Mouse (Mus musculus): Measurements from ENCODE around the gene Gdap2. TPM values are rescaled to one million over a fixed set of nuclear protein-coding genes. Genes with fewer than 3 reads are reported as not detected.

Gene Gdap2
- polyA plus RNA-seq (2012; rRNA removed), result 16.1 and 18.0 TPM in 2 replicates

- DNase-seq (ENCODE audit: low spot score), result peak; percentile 86
Observed at GRCm38 (mm10) chr3:100162315-100163105, at the start of gene Gdap2, which contains the start of gene Wdr3. TSS of gene Gdap2 (plus strand) at chr3:100162381. TSS of gene Wdr3 (minus strand) at chr3:100162407.

DNA sequence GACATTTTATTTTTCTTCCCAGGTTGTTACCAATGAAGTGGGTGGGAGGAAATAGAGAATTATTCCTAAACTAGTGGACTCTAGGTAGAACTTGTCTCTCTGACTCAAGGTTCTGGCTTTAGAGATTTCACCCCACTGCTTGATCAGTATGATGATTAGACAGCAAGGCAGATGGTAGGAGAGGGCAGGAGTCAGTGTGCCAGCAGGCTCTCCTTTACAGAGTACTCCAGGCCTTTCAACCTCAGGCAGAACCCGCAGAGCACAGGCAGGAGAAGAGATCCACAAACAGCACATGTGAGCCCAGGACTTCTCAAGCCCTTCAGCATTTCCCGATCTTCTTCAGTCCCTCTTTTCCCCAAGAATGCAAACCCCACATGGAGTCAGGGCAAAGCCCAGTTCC is 43.5 kb upstream of the Gdap2 start:
- DNase-seq (ENCODE audit: low spot score), result no peak

GRCm38 (mm10) chr3:100121961-100122360 is 40.2 kb upstream of the Gdap2 start:
- no peak for DNase-seq (ENCODE audit: low spot score)

GRCm38 (mm10) chr3:100122445-100122844 is 39.7 kb upstream of the Gdap2 start:
- no peak for DNase-seq (ENCODE audit: low spot score)

DNA sequence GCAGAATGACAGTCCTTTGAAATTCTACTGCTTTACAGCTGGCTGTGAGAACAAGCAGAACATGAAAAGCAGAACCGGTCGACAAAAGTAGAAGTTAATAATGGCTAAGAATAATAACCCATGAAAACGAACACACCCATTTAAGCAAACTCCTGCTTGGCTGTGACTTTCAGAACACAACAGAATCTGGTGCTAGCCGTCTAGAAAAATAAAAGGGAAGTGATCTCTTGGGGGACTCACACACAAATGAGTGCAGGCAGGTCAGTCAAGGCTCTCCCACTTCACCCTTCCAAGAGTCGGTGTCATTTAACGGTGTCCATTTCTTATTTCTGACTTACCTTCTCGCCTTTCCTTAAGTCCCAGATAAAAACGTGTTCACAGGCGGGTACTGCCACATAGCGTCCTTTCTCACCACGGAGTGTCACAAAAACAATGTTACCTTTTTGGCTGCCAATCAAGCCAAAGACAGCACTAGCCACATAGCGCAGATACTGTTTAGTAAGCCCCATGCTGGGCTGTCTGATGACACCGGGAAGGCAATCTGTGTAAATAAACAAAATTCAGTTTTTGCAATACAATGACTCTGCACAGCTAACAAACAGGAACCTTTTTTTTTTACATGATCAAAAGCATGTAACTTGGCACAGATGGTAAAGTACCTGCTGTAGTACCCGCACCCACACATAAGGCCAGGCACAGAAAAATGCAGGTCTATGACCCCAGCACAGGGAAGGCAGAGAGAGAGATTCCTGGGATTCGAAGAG is 1.3 kb upstream of the Gdap2 start:
- no peak for DNase-seq (ENCODE audit: low spot score)

GRCm38 (mm10) chr3:100161665-100162314 is 391 bp upstream of the Gdap2 start:
- DNase-seq (ENCODE audit: low spot score), result no peak

- no peak for DNase-seq (ENCODE audit: low spot score)
Observed at GRCm38 (mm10) chr3:100163556-100163955, 1.4 kb downstream of the Gdap2 start.

DNA sequence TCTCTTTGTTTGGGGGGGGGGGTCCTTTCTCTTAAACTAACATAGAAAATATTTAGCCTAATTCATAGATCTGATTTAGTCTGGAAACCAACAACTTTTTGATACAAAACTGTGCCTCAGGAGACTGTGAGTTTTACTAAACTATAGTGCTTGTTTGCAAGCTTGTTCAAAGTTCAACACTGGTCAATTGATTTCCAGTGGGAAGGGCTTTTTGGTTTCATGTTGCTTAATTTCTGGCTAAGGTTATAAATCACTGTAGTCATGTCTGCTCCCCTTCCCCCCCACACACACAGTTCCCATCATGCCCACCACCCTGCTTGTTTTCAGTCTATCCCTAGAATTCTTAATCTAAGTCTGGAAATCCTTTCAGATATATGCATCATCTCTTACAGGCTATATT is 2.8 kb downstream of the Gdap2 start:
- no peak for DNase-seq (ENCODE audit: low spot score)

GRCm38 (mm10) chr3:100176031-100176430 is 13.8 kb downstream of the Gdap2 start:
- no peak for DNase-seq (ENCODE audit: low spot score)

DNA sequence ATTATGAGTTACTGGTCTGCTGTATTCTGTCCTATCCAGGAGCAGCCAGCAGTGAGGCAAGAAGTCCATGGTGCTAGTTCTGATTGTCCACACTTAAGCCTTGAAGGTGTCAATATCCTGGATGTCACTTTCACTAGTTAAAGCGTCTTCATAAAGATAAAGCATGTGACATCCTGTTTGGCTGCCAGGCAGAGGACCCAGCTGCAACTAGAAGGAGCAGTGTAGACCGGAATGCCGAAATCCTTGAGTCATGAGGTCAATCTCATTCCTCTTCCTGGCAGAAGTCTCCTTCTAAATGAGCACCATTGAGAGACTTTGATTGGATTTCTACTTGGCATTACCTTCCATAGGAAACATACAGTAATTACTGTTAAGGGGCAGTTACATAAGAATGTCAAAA is 18.3 kb downstream of the Gdap2 start:
- no peak for DNase-seq (ENCODE audit: low spot score)

DNA sequence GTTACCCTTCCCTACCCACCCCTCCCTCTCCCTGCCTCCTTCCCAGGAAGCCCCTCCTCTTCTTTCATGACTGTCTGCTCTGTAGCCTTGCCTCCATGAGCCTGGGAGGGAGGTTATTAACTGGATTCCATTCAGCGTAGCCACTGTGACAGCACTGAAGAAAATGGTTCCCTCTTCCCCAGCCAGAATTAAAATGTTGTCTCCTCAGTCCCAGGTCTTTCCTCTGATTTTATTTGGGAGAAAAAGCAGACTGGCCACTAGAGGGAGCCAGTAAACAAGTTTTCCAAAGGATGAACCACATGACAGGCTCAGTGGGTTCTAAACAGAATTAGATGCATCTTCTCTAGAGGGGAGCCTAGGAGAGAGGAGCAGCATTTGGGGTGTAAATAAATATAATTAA is 27.3 kb downstream of the Gdap2 start:
- no peak for DNase-seq (ENCODE audit: low spot score)

DNA sequence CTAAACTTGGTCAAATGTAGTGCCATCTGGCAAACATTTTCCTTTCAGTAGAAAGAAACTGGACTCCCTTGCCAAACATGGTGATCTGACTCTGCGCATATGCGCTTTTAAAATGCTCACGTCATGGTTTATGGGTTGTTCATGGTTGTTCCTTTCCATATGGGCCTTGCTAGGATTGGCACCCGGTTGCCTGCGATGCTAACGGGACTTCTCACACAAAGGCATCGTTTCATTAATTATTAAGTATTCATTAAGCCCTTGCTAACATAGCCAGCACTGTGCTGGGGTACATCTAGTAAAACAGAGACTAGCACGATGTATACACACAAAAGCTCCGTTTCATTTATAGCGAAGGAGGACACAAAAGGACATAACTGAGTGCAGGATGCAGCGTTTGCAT is 27.7 kb downstream of the Gdap2 start:
- no peak for DNase-seq (ENCODE audit: low spot score)

GRCm38 (mm10) chr3:100194210-100194609 is 32.0 kb downstream of the Gdap2 start:
- DNase-seq (ENCODE audit: low spot score), result no peak

- no peak for DNase-seq (ENCODE audit: low spot score)
Observed at GRCm38 (mm10) chr3:100201554-100201953, 39.4 kb downstream of the Gdap2 start.

GRCm38 (mm10) chr3:100206973-100207372 is 44.8 kb downstream of the Gdap2 start:
- no peak for DNase-seq (ENCODE audit: low spot score)

GRCm38 (mm10) chr3:100215469-100215868 is 53.3 kb downstream of the Gdap2 start:
- no peak for DNase-seq (ENCODE audit: low spot score)

GRCm38 (mm10) chr3:100225326-100225959 is 63.3 kb downstream of the Gdap2 start:
- no peak for DNase-seq (ENCODE audit: low spot score)

- DNase-seq (ENCODE audit: low spot score), result no peak
Observed at GRCm38 (mm10) chr3:100227509-100227908, 65.3 kb downstream of the Gdap2 start.

DNA sequence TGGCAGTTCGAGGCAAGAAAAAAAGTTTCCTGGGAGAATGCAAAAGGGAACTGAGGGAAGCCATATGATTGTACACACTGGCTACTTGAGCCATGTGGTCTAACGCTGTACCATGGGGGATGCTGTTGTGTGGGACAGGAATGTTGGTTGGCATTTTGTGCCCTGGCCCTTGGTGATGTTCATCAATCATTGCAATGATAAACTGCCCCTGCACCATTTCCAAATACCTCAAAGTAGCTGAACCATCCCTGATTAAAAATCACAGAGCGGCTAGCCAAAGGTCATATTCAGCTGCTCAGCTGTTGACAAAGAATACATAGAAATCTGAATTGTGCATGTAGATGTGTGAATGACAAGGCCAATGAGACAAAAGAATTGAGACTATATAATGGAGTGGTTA is 66.8 kb downstream of the Gdap2 start:
- DNase-seq (ENCODE audit: low spot score), result no peak

DNA sequence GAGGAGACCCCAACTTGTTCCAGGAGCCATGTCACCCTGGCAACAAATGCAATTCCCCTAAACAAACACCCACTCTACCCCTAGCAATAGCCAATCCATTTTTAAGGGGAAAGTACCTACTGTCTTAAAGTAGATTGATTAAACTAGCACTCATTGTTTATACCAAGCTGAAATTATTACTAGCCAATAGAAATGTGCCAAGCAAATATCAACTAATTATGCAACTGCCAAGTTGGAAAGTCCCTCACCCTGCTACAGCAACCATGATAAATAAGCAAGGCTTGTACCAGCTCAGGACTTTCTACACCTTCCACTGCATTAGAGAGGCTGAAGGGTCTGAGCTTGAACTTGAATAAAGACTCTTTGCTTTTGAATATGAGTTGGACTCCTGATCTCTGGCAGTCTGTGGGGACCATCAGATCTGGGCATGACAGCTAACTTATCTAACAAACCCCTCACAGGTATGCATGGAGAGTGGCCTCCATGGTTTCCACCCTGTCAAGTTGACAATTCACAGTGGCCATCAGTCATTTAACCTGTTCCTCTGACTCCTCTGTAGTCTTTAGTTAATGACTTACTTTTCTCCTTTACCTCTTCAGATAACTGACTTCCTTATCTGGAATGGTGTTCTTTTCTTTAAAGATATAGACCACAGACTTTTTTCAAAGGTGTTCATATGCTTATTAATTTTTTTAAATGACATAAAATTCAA is 74.7 kb downstream of the Gdap2 start:
- no peak for DNase-seq (ENCODE audit: low spot score)

- no peak for DNase-seq (ENCODE audit: low spot score)
Observed at GRCm38 (mm10) chr3:100242230-100242629, 80.0 kb downstream of the Gdap2 start.
